Mouse (Mus musculus) kidney, adult 9 months (tissue): ENCODE results near the gene Eps8l3.
"Not testable (repeated sequence)": the region's sequence is repeated elsewhere in the genome, so short reads cannot be mapped to it uniquely, and the experiment has no call there.

ENCODE experiments used
- DNase-seq: peaks from one replicate; pipeline ENCODE4 v3.0.0; 2022

The Eps8l3 gene

DNA sequence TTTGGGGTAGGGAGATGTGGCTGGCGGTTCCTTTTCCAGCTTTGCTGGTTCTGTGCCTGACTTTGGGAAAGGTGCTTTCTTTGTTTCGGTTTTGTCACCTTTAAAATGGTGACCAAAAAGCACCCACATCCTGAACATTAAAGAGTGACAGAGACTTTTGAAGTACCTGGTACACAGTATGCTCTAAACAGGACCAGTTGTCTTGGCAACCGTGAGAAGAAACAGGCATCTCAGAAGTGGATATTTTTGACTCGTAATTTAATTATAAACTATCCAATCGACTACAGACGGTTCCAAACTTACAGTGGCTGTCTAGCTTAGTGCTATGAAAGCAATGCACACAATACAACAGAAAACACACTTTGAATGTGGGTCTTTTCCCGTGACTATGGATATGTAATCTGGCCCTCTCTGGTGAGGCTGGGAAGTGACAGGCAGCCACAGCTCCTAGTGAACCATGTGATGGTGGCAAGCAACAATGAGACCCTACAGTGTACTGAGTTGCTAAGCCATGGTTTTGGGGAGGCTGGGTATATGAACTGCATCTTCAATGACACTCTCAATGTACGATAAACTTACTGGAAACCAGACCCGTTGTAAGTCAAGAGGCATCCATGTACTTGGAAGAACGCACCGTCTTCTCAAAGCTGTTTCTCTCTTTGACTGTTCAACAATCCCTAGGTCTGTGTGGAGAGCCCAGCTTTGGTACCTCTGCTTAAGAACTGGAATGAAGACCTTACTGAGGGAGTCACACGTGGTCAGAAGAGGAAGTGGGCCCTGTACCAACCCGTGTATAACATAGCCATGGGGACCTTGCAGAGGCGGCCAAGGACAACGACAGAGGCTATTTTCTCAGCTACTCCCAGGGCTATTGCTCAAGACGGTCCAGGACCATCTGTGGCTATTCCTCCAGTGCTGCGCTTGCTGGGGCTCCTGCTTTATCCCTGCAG, 23.5 kb upstream of the Eps8l3 start:
- DNase-seq = no peak

DNA sequence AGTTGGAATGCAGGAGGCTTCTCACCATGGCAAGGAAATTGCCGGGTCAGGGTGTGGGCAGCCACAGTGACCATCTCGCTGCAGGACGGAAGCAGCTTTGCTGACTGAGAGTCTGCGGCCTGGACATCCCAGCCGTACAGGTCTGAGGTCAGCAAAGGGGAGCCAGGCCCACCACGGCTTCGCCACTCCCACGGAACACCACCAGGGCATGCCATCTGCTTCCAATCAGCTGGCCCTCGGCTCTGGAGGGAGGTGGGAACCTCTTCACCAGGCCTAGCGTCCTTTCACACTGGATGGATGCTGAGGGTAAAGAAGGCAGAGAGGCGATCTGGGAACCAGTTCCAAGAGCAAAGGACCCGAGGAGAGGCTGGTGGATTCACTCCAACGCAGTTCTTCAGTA, 21.7 kb upstream of the Eps8l3 start:
- DNase-seq = no peak

DNA sequence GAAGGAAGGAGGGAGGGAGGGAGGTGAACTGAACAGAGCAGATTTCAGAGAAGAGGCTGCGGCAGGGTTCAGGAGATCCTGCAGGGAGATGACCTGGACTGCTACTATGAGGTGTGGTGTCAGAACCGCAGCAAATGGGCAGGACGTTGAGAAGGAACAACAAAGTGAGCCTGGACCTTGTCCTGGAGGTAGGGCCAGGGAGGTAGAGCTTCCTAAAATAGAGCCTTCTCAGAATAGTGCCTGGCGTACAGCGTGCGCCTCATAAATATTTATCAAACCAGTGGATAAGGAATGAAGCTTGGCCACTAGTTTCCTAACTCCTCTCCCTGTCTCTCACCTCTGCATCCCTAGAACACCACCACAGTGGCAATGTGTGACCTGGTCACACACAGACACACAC, 19.4 kb upstream of the Eps8l3 start:
- DNase-seq = no peak

DNA sequence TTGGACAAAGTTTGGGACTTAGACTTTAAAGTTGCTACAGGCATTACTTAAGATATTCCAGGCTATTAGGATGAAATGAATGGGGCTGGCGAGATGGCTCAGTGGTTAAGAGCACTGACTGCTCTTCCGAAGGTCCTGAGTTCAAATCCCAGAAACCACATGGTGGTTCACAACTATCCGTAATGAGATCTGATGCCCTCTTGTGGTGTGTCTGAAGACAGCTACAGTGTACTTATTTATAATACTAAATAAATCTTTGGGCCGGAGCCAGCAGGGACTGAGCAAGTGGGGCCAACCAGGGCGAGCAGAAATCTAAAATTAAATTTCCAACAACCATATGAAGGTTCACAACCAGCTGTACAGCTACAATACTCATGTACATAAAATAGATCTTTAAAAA, 15.5 kb upstream of the Eps8l3 start:
- DNase-seq = not testable (repeated sequence)

GRCm38 (mm10) chr3:107862471-107862870, 14.6 kb upstream of the Eps8l3 start:
- DNase-seq = no peak

DNA sequence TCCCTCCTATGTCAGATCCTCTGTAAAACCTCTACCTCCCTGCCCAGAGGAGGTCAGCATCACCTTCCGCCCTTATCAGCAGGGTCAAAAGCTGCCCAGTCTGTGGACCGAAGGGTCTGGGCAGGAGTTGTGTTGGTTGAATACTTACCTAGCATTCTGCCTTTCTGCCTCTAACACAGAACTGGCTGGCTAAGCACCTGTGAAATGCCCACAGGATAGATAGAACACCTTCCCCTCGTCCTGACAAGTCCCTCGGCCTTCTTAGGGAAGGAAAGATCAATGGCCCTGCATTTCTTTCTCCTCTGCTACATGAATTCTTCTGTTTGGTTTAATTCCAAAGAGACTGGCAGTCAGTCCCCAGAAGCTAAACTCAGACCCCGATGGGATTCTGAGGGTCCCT, 13.6 kb upstream of the Eps8l3 start:
- no peak for DNase-seq

GRCm38 (mm10) chr3:107863898-107864603, 13.0 kb upstream of the Eps8l3 start:
- peak; percentile 96 for DNase-seq

- DNase-seq = no peak
Measured at GRCm38 (mm10) chr3:107865364-107866091, 11.5 kb upstream of the Eps8l3 start.

DNA sequence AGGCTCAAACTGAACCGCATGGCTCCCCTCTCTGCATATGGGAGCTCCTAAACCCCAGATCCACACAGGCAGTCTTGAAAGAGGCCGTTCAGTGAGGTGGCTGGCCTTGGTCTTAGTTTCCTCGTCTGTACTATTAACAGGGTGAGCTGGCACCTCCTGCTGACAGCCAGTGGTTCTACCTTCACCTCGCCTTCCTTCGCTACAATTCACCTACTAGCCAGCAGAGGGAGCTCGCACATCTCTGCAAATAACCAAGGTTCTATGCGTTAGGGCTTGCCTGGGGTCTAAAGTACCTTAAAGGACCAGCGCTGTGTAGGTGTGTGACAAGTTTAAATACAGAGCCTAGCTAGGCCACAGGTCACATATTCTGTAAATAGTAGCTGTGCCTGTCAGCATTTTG, 9.9 kb upstream of the Eps8l3 start:
- DNase-seq = peak; percentile 95

DNA sequence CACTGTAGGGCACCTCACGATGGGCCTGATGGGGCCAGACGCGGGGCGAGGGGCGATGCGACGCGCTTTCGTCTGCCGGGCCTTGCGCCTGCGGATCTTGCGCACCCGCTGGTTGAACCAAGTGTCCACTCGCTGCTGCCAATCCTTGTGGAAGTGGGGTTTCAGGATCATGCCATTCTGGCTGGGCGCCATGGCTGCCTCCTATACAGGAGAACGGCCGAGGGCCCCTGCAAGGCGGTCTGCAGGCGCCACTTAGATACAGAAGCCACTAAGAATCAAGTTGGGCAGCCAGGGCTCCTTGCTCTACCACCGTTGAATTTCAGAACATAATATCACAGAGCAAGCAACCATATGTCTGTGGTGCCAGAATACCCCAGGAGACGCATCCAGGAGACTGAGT, 8.6 kb upstream of the Eps8l3 start:
- no peak for DNase-seq

DNA sequence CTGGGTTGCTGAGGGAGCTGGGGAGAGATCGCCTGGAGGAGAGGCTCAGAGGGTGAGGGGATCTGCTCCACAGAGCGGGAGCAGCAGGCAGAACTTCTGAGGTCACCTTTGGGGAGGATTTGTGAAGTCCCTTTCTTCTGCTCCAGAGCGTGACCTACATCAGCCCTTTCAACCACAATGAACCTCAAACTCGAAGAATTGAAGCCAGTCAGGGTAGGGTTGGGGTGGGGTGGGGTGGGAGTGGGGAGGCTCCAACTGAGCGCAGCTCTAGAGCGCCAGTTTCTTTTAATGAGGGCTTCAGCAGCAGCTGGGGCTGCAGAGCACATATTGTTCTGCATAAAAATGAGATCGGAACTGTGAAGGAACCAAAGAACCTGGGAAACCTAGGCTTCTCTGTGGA, 7.9 kb upstream of the Eps8l3 start:
- DNase-seq = no peak

DNA sequence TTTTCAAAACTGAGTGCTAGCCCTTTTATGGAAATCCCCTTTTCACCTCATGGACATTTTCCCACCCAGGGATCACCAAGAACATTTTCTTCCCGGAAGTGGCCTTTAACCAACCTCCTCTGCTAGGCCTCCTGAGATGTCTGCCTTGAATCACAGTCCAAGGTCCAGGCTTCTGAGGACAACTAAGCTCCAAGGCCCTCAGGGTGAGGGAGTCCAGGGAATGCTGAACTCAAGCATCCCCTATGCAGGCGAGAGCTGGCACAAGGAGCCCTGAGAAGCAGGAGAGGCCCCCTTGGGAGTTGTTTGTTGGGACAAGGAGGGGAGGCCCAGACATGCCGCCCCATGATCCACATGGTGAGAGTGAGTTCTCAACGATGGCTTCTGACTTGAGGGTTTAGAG, 7.1 kb upstream of the Eps8l3 start:
- peak; percentile 80 for DNase-seq

DNA sequence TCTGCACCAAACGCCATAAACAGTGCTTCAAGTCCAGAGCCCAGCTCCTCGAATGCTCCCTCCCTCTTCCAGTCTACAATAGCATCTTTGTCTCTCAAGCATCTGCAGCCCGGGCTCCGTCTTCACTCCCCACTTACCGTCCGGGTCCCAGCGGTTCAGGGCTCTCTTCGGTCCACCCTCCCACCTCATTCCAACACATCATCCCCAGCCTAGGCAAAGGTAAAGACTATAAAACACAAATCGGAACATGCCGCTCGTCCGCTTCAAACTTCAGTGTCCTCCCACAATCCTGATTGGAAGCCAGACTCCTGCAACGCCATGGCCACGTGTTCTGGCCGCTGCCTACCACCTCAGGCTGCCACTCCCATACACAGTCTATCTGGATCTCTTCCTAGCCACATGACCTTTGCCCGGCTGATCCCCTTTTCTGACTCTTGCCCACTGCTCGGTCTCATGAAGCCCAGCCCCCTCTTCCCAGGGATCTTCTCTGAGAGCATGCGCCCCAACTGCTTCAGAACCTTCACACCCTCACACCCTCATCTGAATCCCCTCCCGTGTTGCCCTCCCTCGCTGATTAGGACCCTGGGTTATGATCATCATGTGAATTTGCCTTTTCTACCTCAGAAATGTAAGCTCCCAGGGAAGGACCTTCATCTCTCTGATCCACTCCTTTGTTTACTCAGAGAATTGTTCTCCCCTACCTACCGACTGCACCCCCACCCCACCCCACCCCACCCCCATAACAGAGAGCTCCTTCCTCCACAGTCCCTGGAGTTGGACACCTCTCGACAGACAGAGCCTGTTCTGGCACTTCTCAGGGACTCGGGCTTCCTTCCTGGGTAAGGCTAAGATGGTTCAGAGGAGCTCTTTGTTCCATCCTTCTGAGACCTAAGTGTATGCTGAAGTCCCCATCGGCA, 3.4 kb upstream of the Eps8l3 start:
- peak; percentile 92 for DNase-seq

DNA sequence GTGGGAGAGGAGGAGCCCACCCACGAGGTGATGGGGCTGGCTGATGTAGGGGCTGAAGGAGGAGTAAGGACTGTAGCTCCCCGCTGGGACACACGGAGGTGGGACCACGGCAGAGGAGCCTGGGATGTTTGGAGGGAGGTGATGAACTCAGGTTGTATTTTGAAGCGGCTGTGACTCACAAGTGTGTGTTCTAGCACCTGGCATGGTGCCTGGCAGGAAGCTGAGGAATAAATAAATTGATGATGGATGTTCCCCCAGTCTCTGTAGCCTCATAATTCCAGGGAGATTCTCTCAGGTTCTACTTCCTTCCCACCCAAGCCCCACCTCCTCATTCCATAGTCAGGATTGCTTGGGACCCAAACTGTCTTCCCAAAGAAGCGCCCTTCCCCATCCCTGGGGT, 1.8 kb upstream of the Eps8l3 start:
- DNase-seq = no peak

- no peak for DNase-seq
Measured at GRCm38 (mm10) chr3:107877747-107878736, 1.0 kb downstream of the Eps8l3 start.

DNA sequence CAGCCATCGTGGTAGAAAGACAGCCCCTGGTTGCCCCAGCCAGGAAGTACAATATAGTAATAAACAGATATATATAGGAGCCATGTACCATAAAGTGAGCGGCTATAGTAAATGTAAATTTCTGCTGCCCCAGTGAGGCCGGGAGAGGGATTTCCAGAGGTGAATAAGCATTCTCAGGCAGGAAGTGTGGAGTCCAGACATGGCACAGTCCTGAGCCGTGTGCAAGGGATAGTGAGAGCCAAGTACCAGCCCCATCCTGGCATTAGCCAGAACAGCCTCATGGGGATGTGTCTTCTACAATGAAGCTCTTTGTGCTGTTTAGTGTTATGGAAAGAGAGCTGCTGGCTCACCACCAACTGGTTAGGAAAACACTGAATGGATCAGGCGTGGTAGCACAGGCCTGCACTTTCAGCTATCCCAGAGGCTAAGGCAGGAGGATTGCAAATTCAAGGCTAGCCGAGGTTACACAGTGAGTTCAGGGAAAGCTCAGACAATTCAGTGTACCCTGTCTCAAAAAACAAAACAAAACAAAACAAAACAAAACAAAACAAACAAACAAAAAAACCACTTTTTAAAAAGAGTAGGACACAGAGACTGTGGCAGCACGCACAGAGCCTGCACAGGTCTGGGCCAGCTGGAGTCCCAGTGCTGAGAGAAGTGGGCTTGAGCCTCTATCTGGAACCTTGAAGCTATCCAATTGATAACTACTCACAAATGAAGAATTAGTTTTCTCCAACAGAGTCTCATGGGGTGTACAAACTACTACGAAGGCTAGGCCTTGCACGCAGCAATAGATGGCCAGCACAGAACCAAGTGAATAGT, 10.9 kb downstream of the Eps8l3 start:
- DNase-seq = no peak

- DNase-seq = peak; percentile 78
Measured at GRCm38 (mm10) chr3:107889236-107889635, 12.2 kb downstream of the Eps8l3 start.

DNA sequence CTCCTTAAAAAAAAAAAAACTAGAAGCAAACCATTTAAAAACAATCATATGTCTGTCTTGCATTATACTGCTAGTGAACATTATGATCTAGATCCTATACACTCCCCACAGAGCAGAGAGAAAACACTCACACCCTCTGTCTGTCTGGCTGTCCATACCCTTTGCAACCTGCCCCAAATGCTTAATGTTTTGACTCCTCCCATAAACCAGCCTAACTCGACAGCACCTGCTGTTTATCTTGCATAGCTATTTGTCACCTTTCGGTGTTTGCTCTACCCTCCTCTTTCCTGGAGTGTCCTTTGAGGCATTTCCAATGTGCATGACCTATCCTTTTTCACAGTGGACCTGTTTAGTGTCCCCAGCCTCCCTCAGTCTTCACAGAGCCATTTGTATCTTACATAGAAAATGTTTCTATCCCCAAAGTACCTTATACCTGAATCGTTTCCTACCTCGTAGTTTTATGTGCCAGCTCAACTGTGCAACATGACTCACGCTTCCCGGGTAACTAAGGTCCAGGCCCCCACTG, 18.2 kb downstream of the Eps8l3 start:
- peak; percentile 27 for DNase-seq

- DNase-seq = peak; percentile 90
Measured at GRCm38 (mm10) chr3:107895720-107896569, 18.9 kb downstream of the Eps8l3 start, which contains the start of gene Gstm5. Gene Gstm5 (plus strand): TSS chr3:107895821.
